Mouse (Mus musculus) hindbrain, postnatal 0 days (tissue): ENCODE results near the gene Fkbp9. TPM values are rescaled to one million over a fixed set of nuclear protein-coding genes. Genes with fewer than 3 reads are reported as not detected.

Experiments used
- ATAC-seq: fragments of 200-750 bp; cut with Nextera tagmentation; 2 replicates; pipeline ENCODE4 v1.8.0; 2017; ENCODE audit warnings: mild to moderate bottlenecking, moderate TSS enrichment, moderate library complexity
- DNase-seq: peaks from one replicate; pipeline ENCODE4 v3.0.0-alpha.2; 2015; ENCODE audit warnings: low spot score
- H3K27ac ChIP-seq: fragments of 300-500 bp; sonication (generic); 2 replicates; pipeline ENCODE4 v1.5.1; 2014; ENCODE audit warnings: mild to moderate bottlenecking
- H3K27me3 ChIP-seq: fragments of 300-500 bp; sonication (generic); 2 replicates; pipeline ENCODE4 v1.6.1; 2014; ENCODE audit warnings: low read length, mixed read lengths; ENCODE audit not compliant: insufficient read depth
- H3K36me3 ChIP-seq: fragments of 300-500 bp; sonication (generic); 2 replicates; pipeline ENCODE4 v1.6.1; 2014; ENCODE audit warnings: low read length, mixed read lengths; ENCODE audit not compliant: insufficient read depth
- H3K4me1 ChIP-seq: fragments of 300-500 bp; sonication (generic); 2 replicates; pipeline ENCODE4 v1.6.1; 2014; ENCODE audit warnings: antibody characterized with exemption, low read length, mixed read lengths; ENCODE audit not compliant: insufficient read depth
- H3K4me2 ChIP-seq: fragments of 300-500 bp; sonication (generic); 2 replicates; pipeline ENCODE4 v1.6.1; 2014; ENCODE audit warnings: low read depth, mild to moderate bottlenecking, low read length, moderate library complexity, mixed read lengths
- H3K4me3 ChIP-seq: fragments of 300-500 bp; sonication (generic); 2 replicates; pipeline ENCODE4 v1.5.1; 2014; ENCODE audit warnings: low read length
- H3K9ac ChIP-seq: fragments of 300-500 bp; sonication (generic); replicated peaks from 2 replicates; pipeline ENCODE4 v1.6.1; 2014; ENCODE audit warnings: mild to moderate bottlenecking, low read length, moderate library complexity, mixed read lengths
- H3K9me3 ChIP-seq: fragments of 300-500 bp; sonication (generic); 2 replicates; pipeline ENCODE4 v1.6.1; 2016; ENCODE audit warnings: low read length, mixed read lengths
- CTCF ChIP-seq: IDR thresholded peaks from 2 replicates; pipeline ENCODE4 v1.5.1; 2016; ENCODE audit warnings: antibody characterized with exemption, control low read depth, low read depth
- WGBS: fragments of 180-500 bp; shearing (Covaris S2); extraction: QIAGEN DNeasy Blood & Tissue Kit; methylation state at CpG from one replicate; pipeline ENCODE4 v1.1.7; 2014; 5-methylcytosine and 5-hydroxymethylcytosine counted together
- polyA plus RNA-seq: library from polyadenylated mRNA; unstranded; fragments of >200 nt; fragmentation: Nextera tagmentation; extraction: Ambion mirVana; gene quantifications from 2 replicates; pipeline ENCODE4 v1.2.1, GENCODE M21; 2015
- total RNA-seq: library from RNA; depleted of rRNA; stranded (reverse); fragments of >200 nt; gene quantifications from 2 replicates; pipeline ENCODE4 v1.2.3, GENCODE M21; 2014

The Fkbp9 gene
- total and polyA plus RNA-seq, 2 experiments from 2014 or later: 44.7 to 54.8 TPM

DNA sequence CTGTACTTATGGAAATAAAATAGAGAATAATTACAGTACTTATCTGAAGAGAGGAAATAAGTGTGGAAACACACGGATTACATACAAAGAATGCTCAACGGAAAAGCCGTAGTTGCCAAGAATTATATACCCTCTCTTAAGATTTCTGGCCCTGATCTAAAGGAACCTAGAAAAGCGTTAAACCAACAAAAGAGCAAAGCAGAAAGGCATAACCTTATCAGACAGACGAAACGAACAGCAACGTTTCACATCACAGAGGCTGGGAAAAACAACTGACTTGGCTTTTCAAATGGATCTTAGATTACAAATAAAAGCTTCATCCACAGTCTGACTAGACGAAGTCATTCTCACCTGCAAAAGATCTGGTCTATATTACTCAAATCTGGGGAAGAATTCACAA lies 35.6 kb upstream of the Fkbp9 start:
- WGBS: 5% methylated on average over 8 of the region's 8 CpGs
- no peaks in the 10 kb centered on the region for H3K27me3 ChIP-seq

DNA sequence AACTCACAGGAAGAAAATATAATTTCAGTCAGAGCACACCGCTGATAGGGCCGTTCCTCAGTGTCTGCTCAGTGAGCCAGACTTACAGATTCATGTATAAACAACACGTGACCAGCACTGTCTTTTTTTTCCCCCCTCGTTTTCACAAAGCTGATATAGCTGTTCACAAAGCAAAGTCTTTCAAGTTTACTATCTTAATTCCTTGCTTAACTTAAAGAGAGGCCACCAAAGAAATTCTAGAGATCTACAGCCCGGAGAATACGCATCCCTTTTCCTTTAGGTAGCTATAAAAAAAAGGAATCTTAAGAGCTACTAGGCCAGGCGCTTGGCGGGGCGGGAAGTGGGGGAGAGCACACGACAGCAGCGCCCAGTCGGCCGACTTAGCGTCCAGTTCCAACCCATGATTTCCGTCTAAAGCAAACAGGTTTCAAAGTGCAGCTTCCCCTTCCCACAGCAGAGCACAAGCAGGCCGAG lies 35.2 kb upstream of the Fkbp9 start:
- under 1% methylated on average over 16 of the region's 16 CpGs for WGBS
- peak overlapping the region; percentile 94 for H3K9ac ChIP-seq
- no peak for TF ChIP-seq CTCF
- ATAC-seq (peak; percentile 41), DNase-seq (peak; percentile 55)
- no peaks in the 10 kb centered on the region for H3K36me3 ChIP-seq
- H3K4me3 ChIP-seq: peak overlapping the region; percentile 89
- no peaks in the 10 kb centered on the region for H3K27me3 ChIP-seq
- H3K27ac ChIP-seq: peak overlapping the region; percentile 100
- peak overlapping the region; percentile 89 for H3K4me2 ChIP-seq
- no peaks in the 10 kb centered on the region for H3K9me3 ChIP-seq
- H3K4me1 ChIP-seq: peaks cover 9% of the 10 kb centered on the region; the same call in 1 of the 2 replicates

More for the DNA sequence above, 35.6 kb upstream of the Fkbp9 start:
- Histone ChIP-seq H3K4me3 (peak overlapping the region; percentile 89), H3K27ac (0 out of 2 replicates have a peak overlapping the region, but pooled peaks have one; percentile 100), H3K36me3 (no peaks in the 10 kb centered on the region), H3K9ac (peak overlapping the region; percentile 94), H3K9me3 (no peaks in the 10 kb centered on the region), H3K4me2 (peak overlapping the region; percentile 89), H3K4me1 (peaks cover 9% of the 10 kb centered on the region; the same call in 1 of the 2 replicates)
- ATAC-seq (no peak), DNase-seq (no peak)
- no peak for TF ChIP-seq CTCF

DNA sequence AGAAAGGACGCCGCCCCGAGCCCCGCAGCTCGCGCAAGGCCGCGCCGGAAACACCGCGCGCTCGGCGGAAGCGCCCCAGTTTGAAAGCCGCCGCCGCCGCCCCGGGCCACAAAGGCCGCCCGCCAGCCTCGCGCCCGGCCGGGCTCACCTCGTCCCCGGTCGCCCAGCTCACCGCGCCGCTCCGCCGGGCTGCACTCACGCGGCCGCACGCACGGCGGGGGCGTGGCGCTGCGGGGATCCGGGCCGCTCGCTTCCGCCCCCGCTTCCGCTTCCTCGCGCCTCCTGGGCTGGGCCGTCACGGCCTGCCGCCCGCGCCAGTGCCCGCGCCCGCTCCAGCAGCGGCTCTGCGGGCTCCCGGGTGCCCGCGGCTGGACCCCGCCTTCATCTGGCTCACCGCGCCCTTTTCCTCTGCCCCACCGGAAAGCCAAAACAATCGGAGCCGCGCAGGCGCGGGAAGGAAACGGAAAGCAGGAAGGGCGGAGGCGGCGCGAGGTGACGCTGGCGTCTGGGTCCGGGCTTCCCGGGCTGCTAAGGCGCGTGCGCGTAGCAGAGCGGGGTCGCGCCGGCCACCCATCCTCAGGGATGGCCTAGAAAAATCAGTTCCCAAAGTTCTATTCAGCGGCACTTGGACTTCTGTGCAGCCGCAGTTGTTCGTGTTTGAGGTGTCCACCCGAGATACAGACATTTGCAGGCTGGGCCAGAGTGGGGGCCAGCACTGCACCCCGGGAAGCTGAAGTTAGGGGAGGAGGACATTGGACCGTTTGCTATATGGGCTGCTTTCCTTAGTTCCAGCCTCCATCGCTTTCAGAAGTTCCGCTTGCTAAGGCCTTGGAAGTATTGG lies 34.3 kb upstream of the Fkbp9 start, which contains the start of gene Kbtbd2:
Gene Kbtbd2 (minus strand): TSS at position 503 of the 841 bp plus-strand sequence.
- Histone ChIP-seq H3K27ac (peak within 1 kb of the TSS; percentile 100), H3K9me3 (no peaks in the 10 kb centered on the region), H3K4me1 (peaks cover 9% of the 10 kb centered on the region; the same call in 1 of the 2 replicates), H3K27me3 (no peaks in the 10 kb centered on the region), H3K9ac (peak within 1 kb of the TSS; percentile 94), H3K4me3 (peak within 1 kb of the TSS; percentile 89), H3K36me3 (no peaks in the 10 kb centered on the region), H3K4me2 (peak within 1 kb of the TSS; percentile 89)
- no peak for TF ChIP-seq CTCF
- DNase-seq (peak; percentile 97), ATAC-seq (peak; percentile 97)
- WGBS: 1% methylated on average over 96 of the region's 98 CpGs

DNA sequence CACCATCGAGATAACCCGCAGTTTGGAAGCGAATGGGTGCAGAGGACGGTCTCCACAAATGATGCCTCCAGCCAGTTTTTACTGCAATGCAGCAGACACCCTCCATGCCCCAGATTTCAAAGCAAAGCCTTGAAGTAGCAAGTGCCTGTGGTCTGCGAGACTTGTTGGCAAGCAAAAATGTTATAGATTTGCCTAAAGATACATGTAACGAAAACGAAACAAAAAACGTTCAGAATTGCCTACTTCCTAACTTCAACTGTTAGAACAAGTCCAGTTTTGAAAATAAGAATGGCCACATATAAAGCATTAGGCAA lies 33.8 kb upstream of the Fkbp9 start:
- H3K4me1 ChIP-seq: peaks cover 9% of the 10 kb centered on the region; the same call in 1 of the 2 replicates
- H3K27me3 ChIP-seq: no peaks in the 10 kb centered on the region
- ATAC-seq: no peak
- H3K4me3 ChIP-seq: peak overlapping the region; percentile 89
- no peak for TF ChIP-seq CTCF
- H3K9me3 ChIP-seq: no peaks in the 10 kb centered on the region
- no peaks in the 10 kb centered on the region for H3K36me3 ChIP-seq
- WGBS: 16% methylated on average over 8 of the region's 8 CpGs
- peak; percentile 18 for DNase-seq
- H3K9ac ChIP-seq: peak overlapping the region; percentile 94
- H3K4me2 ChIP-seq: peak overlapping the region; percentile 89
- peak overlapping the region; percentile 100 for H3K27ac ChIP-seq

DNA sequence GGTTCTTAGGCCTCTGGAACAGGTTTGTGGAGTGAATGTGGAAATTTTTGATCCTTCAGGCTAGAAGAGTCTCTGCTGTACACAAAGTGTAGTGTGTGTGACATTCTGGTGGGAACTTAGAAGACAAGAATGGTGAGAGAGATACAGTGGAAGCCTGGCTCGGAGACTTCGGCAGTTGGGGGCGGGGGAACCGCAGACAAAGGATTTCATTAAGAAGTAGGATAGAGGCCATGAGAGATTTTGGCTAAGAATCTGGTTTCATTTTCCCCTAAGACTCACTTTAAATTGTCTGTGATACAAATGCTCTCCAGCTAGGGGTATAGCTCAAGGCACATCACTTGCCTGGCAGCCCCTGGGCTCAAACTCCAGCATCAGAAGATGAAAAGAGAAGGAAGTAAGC lies 26.8 kb upstream of the Fkbp9 start:
- 82% methylated on average over 4 of the region's 4 CpGs for WGBS
- TF ChIP-seq CTCF: no peak
- Histone ChIP-seq H3K4me1 (no peaks in the 10 kb centered on the region), H3K36me3 (no peaks in the 10 kb centered on the region), H3K9me3 (no peaks in the 10 kb centered on the region), H3K27ac (no peak overlapping the region), H3K4me2 (no peak overlapping the region), H3K27me3 (no peaks in the 10 kb centered on the region), H3K9ac (no peak overlapping the region), H3K4me3 (no peak overlapping the region)
- ATAC-seq (no peak), DNase-seq (no peak)

DNA sequence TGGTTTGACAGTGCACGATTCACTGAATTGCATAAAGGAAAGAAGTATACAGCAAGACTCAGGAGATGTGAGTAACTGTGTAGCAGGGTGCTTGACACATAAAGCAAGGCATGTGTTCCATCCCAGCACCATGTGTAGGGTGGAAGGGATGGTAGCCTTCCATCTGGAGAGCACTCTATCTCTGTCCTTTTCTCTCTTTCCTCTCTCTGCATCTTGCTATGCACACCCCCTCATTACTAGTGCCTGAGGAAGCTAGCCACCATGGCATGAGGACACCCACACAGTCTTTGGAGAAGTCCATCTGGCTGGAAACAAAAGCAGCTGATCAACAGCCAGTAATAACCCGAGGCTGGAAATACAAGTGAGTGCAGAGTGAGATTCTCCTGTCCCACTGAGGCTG lies 25.7 kb upstream of the Fkbp9 start:
- Histone ChIP-seq H3K27ac (no peak overlapping the region), H3K27me3 (no peaks in the 10 kb centered on the region), H3K36me3 (no peaks in the 10 kb centered on the region), H3K4me1 (no peaks in the 10 kb centered on the region), H3K4me3 (no peak overlapping the region), H3K9ac (no peak overlapping the region), H3K9me3 (no peaks in the 10 kb centered on the region), H3K4me2 (no peak overlapping the region)
- DNase-seq (no peak), ATAC-seq (no peak)
- TF ChIP-seq CTCF: no peak
- 64% methylated on average over 2 of the region's 2 CpGs for WGBS

DNA sequence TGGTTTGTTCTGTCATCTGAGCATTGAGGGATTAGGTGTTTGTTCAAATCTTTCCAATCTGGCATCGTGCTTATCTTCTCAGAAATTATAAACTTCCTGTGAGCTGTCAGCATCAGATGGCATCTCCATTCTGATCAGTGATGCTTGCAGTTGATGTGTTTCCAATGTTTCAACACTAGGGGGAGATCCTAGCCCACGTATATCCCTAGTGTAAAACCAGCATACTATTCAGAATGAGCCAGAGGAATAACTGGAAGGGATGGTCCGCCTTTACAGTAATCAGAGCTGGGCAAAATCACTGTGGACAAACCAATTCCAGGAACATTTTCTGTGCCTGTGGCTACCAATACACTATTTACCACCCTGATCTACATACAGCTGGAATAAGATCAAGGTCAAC lies 23.2 kb upstream of the Fkbp9 start:
- H3K27ac ChIP-seq: no peak overlapping the region
- H3K9ac ChIP-seq: no peak overlapping the region
- H3K36me3 ChIP-seq: no peaks in the 10 kb centered on the region
- no peak overlapping the region for H3K4me3 ChIP-seq
- no peak overlapping the region for H3K4me2 ChIP-seq
- peak; percentile 91 for TF ChIP-seq CTCF
- peak; percentile 94 for ATAC-seq
- no peaks in the 10 kb centered on the region for H3K27me3 ChIP-seq
- 6% methylated on average over 3 of the region's 3 CpGs for WGBS
- peak; percentile 84 for DNase-seq
- no peaks in the 10 kb centered on the region for H3K4me1 ChIP-seq
- H3K9me3 ChIP-seq: no peaks in the 10 kb centered on the region
